Mouse (Mus musculus) heart, postnatal 0 days (tissue): ENCODE results near the gene 1110051M20Rik. TPM values are rescaled to one million over a fixed set of nuclear protein-coding genes. Genes with fewer than 3 reads are reported as not detected.

Experiments
- ATAC-seq: fragments of 200-750 bp; cut with Nextera tagmentation; 2 replicates; pipeline ENCODE4 v1.8.0; 2017; ENCODE audit warnings: low read depth, moderate number of reproducible peaks, moderate library complexity; ENCODE audit not compliant: insufficient read depth
- DNase-seq: peaks from one replicate; pipeline ENCODE4 v3.0.0-alpha.2; 2016; ENCODE audit warnings: low spot score
- H3K27ac ChIP-seq: fragments of 300-500 bp; sonication (generic); 2 replicates; pipeline ENCODE4 v1.5.1; 2014; ENCODE audit warnings: low read depth, mild to moderate bottlenecking
- H3K27me3 ChIP-seq: fragments of 300-500 bp; sonication (generic); 2 replicates; pipeline ENCODE4 v1.6.1; 2014; ENCODE audit warnings: low read length, mixed read lengths; ENCODE audit not compliant: control insufficient read depth, insufficient read depth
- H3K36me3 ChIP-seq: fragments of 300-500 bp; sonication (generic); replicated peaks from 2 replicates; pipeline ENCODE4 v1.6.1; 2014; ENCODE audit warnings: low read length, mixed read lengths; ENCODE audit not compliant: control insufficient read depth, insufficient read depth
- H3K4me1 ChIP-seq: fragments of 300-500 bp; sonication (generic); 2 replicates; pipeline ENCODE4 v1.6.1; 2014; ENCODE audit warnings: antibody characterized with exemption; ENCODE audit not compliant: control insufficient read depth, insufficient read depth
- H3K4me2 ChIP-seq: fragments of 300-500 bp; sonication (generic); 2 replicates; pipeline ENCODE4 v1.6.1; 2014; ENCODE audit warnings: low read depth, mild to moderate bottlenecking, low read length, moderate library complexity
- H3K4me3 ChIP-seq: fragments of 300-500 bp; sonication (generic); 2 replicates; pipeline ENCODE4 v1.5.1; 2014; ENCODE audit warnings: low read depth, low read length
- H3K9ac ChIP-seq: fragments of 300-500 bp; sonication (generic); replicated peaks from 2 replicates; pipeline ENCODE4 v1.6.1; 2014; ENCODE audit warnings: low read depth, low read length, mixed read lengths
- H3K9me3 ChIP-seq: fragments of 300-500 bp; sonication (generic); replicated peaks from 2 replicates; pipeline ENCODE4 v1.6.1; 2016; ENCODE audit warnings: low read length; ENCODE audit not compliant: control insufficient read depth
- CTCF ChIP-seq: IDR thresholded peaks from 2 replicates; pipeline ENCODE4 v1.5.1; 2016; ENCODE audit warnings: antibody characterized with exemption, control low read depth, low read depth
- EP300 ChIP-seq: IDR thresholded peaks from 2 replicates; pipeline ENCODE4 v1.6.1; 2016; ENCODE audit warnings: antibody characterized with exemption, low read depth
- WGBS: fragments of 180-500 bp; shearing (Covaris S2); extraction: QIAGEN DNeasy Blood & Tissue Kit; methylation state at CpG from one replicate; pipeline ENCODE4 v1.1.7; 2014; 5-methylcytosine and 5-hydroxymethylcytosine counted together
- polyA plus RNA-seq: library from polyadenylated mRNA; unstranded; fragments of >200 nt; fragmentation: Nextera tagmentation; extraction: Ambion mirVana; gene quantifications from 2 replicates; pipeline ENCODE4 v1.2.1, GENCODE M21; 2015
- total RNA-seq: library from RNA; depleted of rRNA; stranded (reverse); fragments of >200 nt; gene quantifications from 2 replicates; pipeline ENCODE4 v1.2.3, GENCODE M21; 2014; ENCODE audit warnings: low replicate concordance

1110051M20Rik gene
- total and polyA plus RNA-seq, 2 experiments from 2014 or later = 27.8 to 32.0 TPM

- Histone ChIP-seq H3K27me3 (no peaks in the 10 kb centered on the region), H3K27ac (no peak overlapping the region), H3K9me3 (no peaks in the 10 kb centered on the region), H3K9ac (no peak overlapping the region), H3K4me2 (no peak overlapping the region), H3K36me3 (no peaks in the 10 kb centered on the region), H3K4me1 (no peaks in the 10 kb centered on the region), H3K4me3 (no peak overlapping the region)
- ATAC-seq = no peak
- 69% methylated on average over 2 of the region's 2 CpGs for WGBS
- peak; percentile 14 for DNase-seq
- TF ChIP-seq EP300 (no peak), CTCF (peak; percentile 11; the same call in 1 of the 2 replicates)
These were observed 142.7 kb downstream of the 1110051M20Rik start for GRCm38 (mm10) chr2:91301836-91302235.

GRCm38 (mm10) chr2:91300784-91301183, 143.7 kb downstream of the 1110051M20Rik start:
- Histone ChIP-seq H3K4me2 (no peak overlapping the region), H3K9ac (no peak overlapping the region), H3K9me3 (no peaks in the 10 kb centered on the region), H3K27me3 (no peaks in the 10 kb centered on the region), H3K4me3 (no peak overlapping the region), H3K4me1 (no peaks in the 10 kb centered on the region), H3K27ac (no peak overlapping the region), H3K36me3 (no peaks in the 10 kb centered on the region)
- ATAC-seq (no peak), DNase-seq (no peak)
- TF ChIP-seq EP300 (no peak), CTCF (0 out of 2 replicates have a peak, but pooled peaks have one; percentile 7)
- 91% methylated on average over 2 of the region's 2 CpGs for WGBS

- no peak overlapping the region for H3K9ac ChIP-seq
These were observed 145.3 kb downstream of the 1110051M20Rik start for GRCm38 (mm10) chr2:91299156-91299555.

GRCm38 (mm10) chr2:91295895-91296294, 148.6 kb downstream of the 1110051M20Rik start:
- Histone ChIP-seq H3K9me3 (no peaks in the 10 kb centered on the region), H3K4me1 (no peaks in the 10 kb centered on the region), H3K27me3 (no peaks in the 10 kb centered on the region), H3K27ac (no peak overlapping the region), H3K9ac (no peak overlapping the region), H3K36me3 (no peaks in the 10 kb centered on the region), H3K4me2 (no peak overlapping the region), H3K4me3 (no peak overlapping the region)
- TF ChIP-seq EP300 (no peak), CTCF (no peak)
- ATAC-seq = no peak
- 79% methylated on average over 5 of the region's 5 CpGs for WGBS
- no peak for DNase-seq

More at GRCm38 (mm10) chr2:91299156-91299555, 145.3 kb downstream of the 1110051M20Rik start:
- no peaks in the 10 kb centered on the region for H3K27me3 ChIP-seq
- ATAC-seq (peak; percentile 87), DNase-seq (peak; percentile 16)
- peak overlapping the region; percentile 36; the same call in 1 of the 2 replicates for H3K27ac ChIP-seq
- no peaks in the 10 kb centered on the region for H3K36me3 ChIP-seq
- H3K9me3 ChIP-seq = no peaks in the 10 kb centered on the region
- H3K4me1 ChIP-seq = no peaks in the 10 kb centered on the region
- TF ChIP-seq EP300 = no peak
- TF ChIP-seq CTCF = no peak
- H3K4me3 ChIP-seq = no peak overlapping the region
- no peak overlapping the region for H3K4me2 ChIP-seq
- WGBS = 28% methylated on average over 3 of the region's 3 CpGs

GRCm38 (mm10) chr2:91294226-91294625, 150.3 kb downstream of the 1110051M20Rik start:
- 90% methylated on average over 3 of the region's 3 CpGs for WGBS
- Histone ChIP-seq H3K36me3 (no peaks in the 10 kb centered on the region), H3K27me3 (no peaks in the 10 kb centered on the region), H3K9ac (no peak overlapping the region), H3K9me3 (no peaks in the 10 kb centered on the region), H3K4me2 (no peak overlapping the region), H3K4me1 (no peaks in the 10 kb centered on the region), H3K27ac (no peak overlapping the region), H3K4me3 (no peak overlapping the region)
- ATAC-seq (no peak), DNase-seq (no peak)
- TF ChIP-seq CTCF (no peak), EP300 (no peak)
